Mouse (Mus musculus): ENCODE results near the gene Ubl4a. TPM values are rescaled to one million over a fixed set of nuclear protein-coding genes. Genes with fewer than 3 reads are reported as not detected.
"Not testable (repeated sequence)": the region's sequence is repeated elsewhere in the genome, so short reads cannot be mapped to it uniquely, and the experiment has no call there.

Ubl4a gene
- polyA plus RNA-seq, 1 experiment from 2014 or later, result 65.2 TPM

DNA sequence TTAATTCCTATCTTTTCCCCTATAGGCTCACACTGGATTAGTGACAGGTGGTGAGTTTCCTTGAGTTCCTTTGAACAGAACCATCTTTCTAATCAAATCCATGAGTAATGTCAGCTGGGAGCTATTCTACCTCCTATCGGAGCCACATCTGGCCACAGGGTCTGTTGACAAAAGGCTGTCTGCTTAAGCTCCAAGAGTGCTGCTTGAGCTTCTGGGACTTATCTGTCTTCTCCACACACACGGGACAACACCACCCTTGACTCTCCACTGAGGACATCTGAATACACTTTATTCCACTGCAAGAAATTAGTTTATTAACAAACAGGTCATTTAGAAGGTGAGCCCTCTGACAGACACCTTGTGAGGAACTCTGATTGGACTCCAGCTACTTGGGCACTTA lies 11.4 kb upstream of the Ubl4a start:
- Histone ChIP-seq H3K4me2 (ENCODE audit: low read length) (no peak overlapping the region), H3K9ac (ENCODE audit: low read depth, low read length) (no peak overlapping the region), H3K4me3 (replicated peaks; ENCODE audit: low read depth, low read length) (no peak overlapping the region), H3K36me3 (ENCODE audit: insufficient read depth, low read length) (0 out of 2 replicates have a peak, but pooled peaks cover 5% of the 10 kb centered on the region), H3K4me1 (replicated peaks; ENCODE audit: insufficient read depth, low read length) (no peaks in the 10 kb centered on the region), H3K9me3 (replicated peaks; ENCODE audit: low read length) (no peaks in the 10 kb centered on the region), H3K27me3 (ENCODE audit: insufficient read depth, low read length) (no peaks in the 10 kb centered on the region), H3K27ac (no peak overlapping the region)
- no peak for ATAC-seq (replicated peaks; ENCODE audit: low FRiP score, low read depth)
- DNase-seq (ENCODE audit: low spot score), result no peak
- WGBS, result 80% methylated on average over 2 of the region's 2 CpGs
- no peak for TF ChIP-seq CTCF (IDR thresholded peaks at IDR 0.05; ENCODE audit: low read depth)

- no peaks in the 10 kb centered on the region for H3K27me3 ChIP-seq (ENCODE audit: insufficient read depth, low read length)
- peak; percentile 29; the same call in 1 of the 2 replicates for TF ChIP-seq CTCF (IDR thresholded peaks at IDR 0.05; ENCODE audit: low read depth)
- H3K9me3 ChIP-seq (replicated peaks; ENCODE audit: low read length), result no peaks in the 10 kb centered on the region
- ATAC-seq (replicated peaks; ENCODE audit: low FRiP score, low read depth) (peak; percentile 84), DNase-seq (ENCODE audit: low spot score) (peak; percentile 73)
- no peaks in the 10 kb centered on the region for H3K4me1 ChIP-seq (replicated peaks; ENCODE audit: insufficient read depth, low read length)
- peak overlapping the region; percentile 67 for H3K4me2 ChIP-seq (ENCODE audit: low read length)
- no peaks in the 10 kb centered on the region for H3K36me3 ChIP-seq (ENCODE audit: insufficient read depth, low read length)
- peak overlapping the region; percentile 66 for H3K9ac ChIP-seq (ENCODE audit: low read depth, low read length)
- peak overlapping the region; percentile 49 for H3K4me3 ChIP-seq (replicated peaks; ENCODE audit: low read depth, low read length)
- 25% methylated on average over 49 of the region's 49 CpGs for WGBS
- H3K27ac ChIP-seq, result peak overlapping the region; percentile 71
Measured at GRCm38 (mm10) chrX:74368209-74368909, 4.7 kb downstream of the Ubl4a start.

DNA sequence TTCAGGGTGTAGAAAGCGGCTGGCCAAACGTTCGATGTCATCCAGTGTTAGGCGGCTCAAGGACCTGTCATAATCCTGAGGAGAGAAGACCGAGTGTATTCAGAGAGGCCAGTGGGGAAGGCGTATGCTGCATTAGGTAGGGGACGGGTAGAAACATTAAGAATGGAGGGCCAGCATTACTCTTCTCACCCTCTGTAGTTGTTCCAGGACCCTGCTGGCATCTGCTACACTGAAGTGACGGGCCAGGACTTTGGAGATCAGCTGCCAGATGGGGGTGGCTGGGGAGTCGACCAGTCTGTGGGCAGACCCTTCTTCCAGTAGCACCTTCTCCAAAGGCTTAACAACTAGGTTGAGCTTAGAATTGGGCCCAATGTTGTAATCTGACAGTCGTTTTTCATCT lies 5.5 kb downstream of the Ubl4a start:
- H3K9ac ChIP-seq (ENCODE audit: low read depth, low read length), result 0 out of 2 replicates have a peak overlapping the region, but pooled peaks have one; percentile 66
- H3K4me1 ChIP-seq (replicated peaks; ENCODE audit: insufficient read depth, low read length), result no peaks in the 10 kb centered on the region
- 68% methylated on average over 10 of the region's 10 CpGs for WGBS
- no peaks in the 10 kb centered on the region for H3K36me3 ChIP-seq (ENCODE audit: insufficient read depth, low read length)
- ATAC-seq (replicated peaks; ENCODE audit: low FRiP score, low read depth) (no peak), DNase-seq (ENCODE audit: low spot score) (no peak)
- H3K9me3 ChIP-seq (replicated peaks; ENCODE audit: low read length), result no peaks in the 10 kb centered on the region
- no peak for TF ChIP-seq CTCF (IDR thresholded peaks at IDR 0.05; ENCODE audit: low read depth)
- peak overlapping the region; percentile 49 for H3K4me3 ChIP-seq (replicated peaks; ENCODE audit: low read depth, low read length)
- no peaks in the 10 kb centered on the region for H3K27me3 ChIP-seq (ENCODE audit: insufficient read depth, low read length)
- H3K4me2 ChIP-seq (ENCODE audit: low read length), result peak overlapping the region; percentile 67
- H3K27ac ChIP-seq, result peak overlapping the region; percentile 71; the same call in 1 of the 2 replicates

- no peak overlapping the region for H3K4me3 ChIP-seq (replicated peaks; ENCODE audit: low read depth, low read length)
- ATAC-seq (replicated peaks; ENCODE audit: low FRiP score, low read depth) (no peak), DNase-seq (ENCODE audit: low spot score) (peak; percentile 1)
- no peaks in the 10 kb centered on the region for H3K4me1 ChIP-seq (replicated peaks; ENCODE audit: insufficient read depth, low read length)
- 48% methylated on average over 11 of the region's 11 CpGs for WGBS
- no peak overlapping the region for H3K27ac ChIP-seq
- H3K4me2 ChIP-seq (ENCODE audit: low read length), result no peak overlapping the region
- no peaks in the 10 kb centered on the region for H3K27me3 ChIP-seq (ENCODE audit: insufficient read depth, low read length)
- H3K36me3 ChIP-seq (ENCODE audit: insufficient read depth, low read length), result no peaks in the 10 kb centered on the region
- no peak for TF ChIP-seq CTCF (IDR thresholded peaks at IDR 0.05; ENCODE audit: low read depth)
- H3K9me3 ChIP-seq (replicated peaks; ENCODE audit: low read length), result no peaks in the 10 kb centered on the region
- no peak overlapping the region for H3K9ac ChIP-seq (ENCODE audit: low read depth, low read length)
Measured at GRCm38 (mm10) chrX:74359171-74359570, 13.8 kb downstream of the Ubl4a start.

GRCm38 (mm10) chrX:74357069-74357468 lies 15.9 kb downstream of the Ubl4a start:
- H3K9ac ChIP-seq (ENCODE audit: low read depth, low read length); H3K4me3 ChIP-seq (replicated peaks; ENCODE audit: low read depth, low read length); DNase-seq (ENCODE audit: low spot score); H3K36me3 ChIP-seq (ENCODE audit: insufficient read depth, low read length); H3K4me1 ChIP-seq (replicated peaks; ENCODE audit: insufficient read depth, low read length); H3K27ac ChIP-seq; H3K4me2 ChIP-seq (ENCODE audit: low read length); H3K27me3 ChIP-seq (ENCODE audit: insufficient read depth, low read length); H3K9me3 ChIP-seq (replicated peaks; ENCODE audit: low read length); ATAC-seq (replicated peaks; ENCODE audit: low FRiP score, low read depth): not testable (repeated sequence)
- 100% methylated on average over 3 of the region's 3 CpGs for WGBS

DNA sequence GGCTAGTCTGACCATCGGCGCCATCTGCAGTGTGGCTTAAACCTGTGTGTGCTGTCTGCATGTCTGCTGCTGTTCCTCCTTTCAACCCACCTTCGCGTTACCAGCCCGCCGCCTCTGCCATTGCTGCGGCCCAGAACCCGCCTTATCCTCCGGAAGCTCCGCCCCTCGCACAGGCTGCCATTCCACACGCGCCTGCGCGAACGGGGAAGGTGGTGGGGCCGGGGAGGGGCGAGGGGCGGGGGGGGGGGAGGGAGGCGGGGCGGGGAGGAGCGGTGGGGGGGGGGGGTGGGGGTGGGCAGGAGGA lies 19.6 kb downstream of the Ubl4a start, which contains the start of gene Lage3:
Gene Lage3 (minus strand): TSS at position 152 of the 304 bp plus-strand sequence.
- Histone ChIP-seq H3K27ac (peak within 1 kb of the TSS; percentile 36; the same call in 1 of the 2 replicates), H3K4me2 (ENCODE audit: low read length) (peak within 1 kb of the TSS; percentile 58), H3K27me3 (ENCODE audit: insufficient read depth, low read length) (no peaks in the 10 kb centered on the region), H3K9ac (ENCODE audit: low read depth, low read length) (peak within 1 kb of the TSS; percentile 53), H3K4me3 (replicated peaks; ENCODE audit: low read depth, low read length) (peak within 1 kb of the TSS; percentile 47), H3K4me1 (replicated peaks; ENCODE audit: insufficient read depth, low read length) (no peaks in the 10 kb centered on the region), H3K9me3 (replicated peaks; ENCODE audit: low read length) (no peaks in the 10 kb centered on the region), H3K36me3 (ENCODE audit: insufficient read depth, low read length) (no peaks in the 10 kb centered on the region)
- TF ChIP-seq CTCF (IDR thresholded peaks at IDR 0.05; ENCODE audit: low read depth), result no peak
- 19% methylated on average over 11 of the region's 22 CpGs for WGBS
- peak; percentile 87 for DNase-seq (ENCODE audit: low spot score)
- peak; percentile 72 for ATAC-seq (replicated peaks; ENCODE audit: low FRiP score, low read depth)
